ENCODE assay signal across 8 mouse cellular contexts in the genomic region with DNA sequence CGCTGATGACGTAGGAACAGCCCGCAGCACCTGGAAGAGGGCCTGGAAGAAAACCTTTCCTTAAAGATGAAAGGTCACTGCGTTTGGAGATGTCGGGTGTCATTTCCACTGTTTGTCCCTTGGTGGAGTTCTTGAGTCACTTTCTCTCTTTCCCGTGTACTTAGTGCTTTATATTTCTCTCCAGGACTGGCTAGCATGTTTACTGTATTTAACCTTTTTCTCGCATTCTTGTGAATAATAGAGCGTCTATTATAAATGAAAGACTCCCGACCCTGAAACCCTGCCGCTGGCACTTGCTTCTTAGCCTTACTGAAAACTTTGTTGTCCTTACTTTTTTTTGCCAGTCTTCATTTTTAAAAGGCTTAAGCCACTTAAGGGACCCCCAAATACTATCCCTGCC. TPM values are rescaled to one million over a fixed set of nuclear protein-coding genes. Genes with fewer than 3 reads are reported as not detected.
DNase-seq lines count a peak whose midpoint lies in the region; ATAC-seq and TF ChIP-seq lines count a peak whose summit lies in the region.

No protein-coding gene starts in this region.

- TF ChIP-seq CTCF in bone marrow macrophage, adult 2 months (IDR thresholded peaks at IDR 0.05; ENCODE audit: low read depth, low read length) = no peak

- peak; percentile 28 to 39 for DNase-seq in left cerebral cortex, postnatal 14 days (ENCODE audit: low spot score in 2 of 2)
- no peak for DNase-seq in left cerebral cortex, postnatal 4 days
- peak; percentile 21 for DNase-seq in forebrain, embryonic 10.5 days (ENCODE audit: extremely low spot score, low spot score)
- peak; percentile 64 for DNase-seq in intestine, embryonic 14.5 days (ENCODE audit: low spot score)
- DNase-seq in liver = peak; percentile 19
- no peak for DNase-seq in natural killer cell, adult 2 months (ENCODE audit: low spot score in 2 of 2)

- peak overlapping the region; percentile 51; the same call in 1 of the 2 replicates for H3K9ac ChIP-seq in intestine, embryonic 14.5 days (ENCODE audit: low read length)
- peak overlapping the region; percentile 92 for H3K9ac ChIP-seq in midbrain, embryonic 16.5 days (ENCODE audit: low read depth, low read length)

- 2% methylated on average over 10 of the region's 10 CpGs for WGBS in forebrain, embryonic 10.5 days
- WGBS in intestine, embryonic 14.5 days = 2% methylated on average over 10 of the region's 10 CpGs
- WGBS in midbrain, embryonic 16.5 days = 1% methylated on average over 10 of the region's 10 CpGs

- intact Hi-C loops in left cerebral cortex, postnatal 14 days (cut with DNase I) = loop anchor here (5.0 kb wide), 1 partner anchor 1023 kb away; no protein-coding TSS in a partner anchor
- intact Hi-C loops in left cerebral cortex, postnatal 4 days (cut with DNase I) = no loop called here

- H3K9me3 ChIP-seq in forebrain, embryonic 10.5 days = no peaks in the 10 kb centered on the region
- no peaks in the 10 kb centered on the region for H3K9me3 ChIP-seq in intestine, embryonic 14.5 days (ENCODE audit: control insufficient read depth, low read length)
- no peaks in the 10 kb centered on the region for H3K9me3 ChIP-seq in midbrain, embryonic 16.5 days (replicated peaks; ENCODE audit: control insufficient read depth, low read length, poor library complexity, severe bottlenecking)

- no peak for TF ChIP-seq POLR2A in bone marrow macrophage, adult 2 months (IDR thresholded peaks at IDR 0.05; ENCODE audit: borderline replicate concordance, low read depth, low read length)

- peaks cover 6% of the 10 kb centered on the region for H3K27me3 ChIP-seq in forebrain, embryonic 10.5 days (ENCODE audit: poor library complexity, severe bottlenecking)
- H3K27me3 ChIP-seq in intestine, embryonic 14.5 days (replicated peaks; ENCODE audit: control insufficient read depth, insufficient read depth, low read length) = no peaks in the 10 kb centered on the region
- H3K27me3 ChIP-seq in midbrain, embryonic 16.5 days (ENCODE audit: control insufficient read depth, insufficient read depth, low read depth, low read length) = no peaks in the 10 kb centered on the region

- H3K4me1 ChIP-seq in bone marrow macrophage, adult 2 months (ENCODE audit: control insufficient read depth, insufficient read depth, low read length) = no peaks in the 10 kb centered on the region
- peaks cover 20% of the 10 kb centered on the region for H3K4me1 ChIP-seq in forebrain, embryonic 10.5 days
- no peaks in the 10 kb centered on the region for H3K4me1 ChIP-seq in intestine, embryonic 14.5 days (replicated peaks; ENCODE audit: control insufficient read depth, insufficient read depth, low read length)
- H3K4me1 ChIP-seq in midbrain, embryonic 16.5 days (ENCODE audit: control insufficient read depth, insufficient read depth, low read length) = no peaks in the 10 kb centered on the region

- H3K4me2 ChIP-seq in intestine, embryonic 14.5 days (ENCODE audit: low read length) = peak overlapping the region; percentile 95
- peak overlapping the region; percentile 80 for H3K4me2 ChIP-seq in midbrain, embryonic 16.5 days (ENCODE audit: low read length)

- no peak overlapping the region; the same call in 1 of the 2 replicates for H3K27ac ChIP-seq in bone marrow macrophage, adult 2 months (ENCODE audit: insufficient read depth, low read depth, low read length)
- H3K27ac ChIP-seq in forebrain, embryonic 10.5 days = peak overlapping the region; percentile 87
- 0 out of 2 replicates have a peak overlapping the region, but pooled peaks have one; percentile 96 for H3K27ac ChIP-seq in intestine, embryonic 14.5 days (ENCODE audit: low read depth)
- peak overlapping the region; percentile 89; the same call in 1 of the 2 replicates for H3K27ac ChIP-seq in midbrain, embryonic 16.5 days (ENCODE audit: low read length)

- no peak for ATAC-seq in intestine, embryonic 14.5 days (replicated peaks; ENCODE audit: low FRiP score, low TSS enrichment, low read depth)
- ATAC-seq in midbrain, embryonic 16.5 days = no peak

- no peaks in the 10 kb centered on the region for H3K36me3 ChIP-seq in forebrain, embryonic 10.5 days (replicated peaks)
- H3K36me3 ChIP-seq in intestine, embryonic 14.5 days (ENCODE audit: control insufficient read depth, insufficient read depth, low read length) = no peaks in the 10 kb centered on the region
- no peaks in the 10 kb centered on the region for H3K36me3 ChIP-seq in midbrain, embryonic 16.5 days (ENCODE audit: control insufficient read depth, insufficient read depth, low read length)

- peak overlapping the region; percentile 76 for H3K4me3 ChIP-seq in bone marrow macrophage, adult 2 months (ENCODE audit: insufficient read depth, low read length)
- H3K4me3 ChIP-seq in forebrain, embryonic 10.5 days = peak overlapping the region; percentile 68
- peak overlapping the region; percentile 59 for H3K4me3 ChIP-seq in intestine, embryonic 14.5 days (ENCODE audit: low read depth, low read length)
- H3K4me3 ChIP-seq in midbrain, embryonic 16.5 days (ENCODE audit: low read depth, low read length) = peak overlapping the region; percentile 85

RNA-seq across cellular contexts. Expression of gene Pcdh7, which starts 3.8 kb away (rescaled TPM):
- 100 to 1,000 TPM; 143 to 159 TPM for total RNA-seq in left cerebral cortex, postnatal 14 days (2021)
- 100 to 1,000 TPM; 118 to 136 TPM for total RNA-seq in left cerebral cortex, postnatal 4 days (2021)
- 3.5 and 4.2 TPM in 2 replicates for polyA plus RNA-seq in bone marrow macrophage, adult 2 months (2012; ENCODE audit: insufficient read depth, insufficient read length, missing spikeins)
- polyA plus RNA-seq in forebrain, embryonic 10.5 days (2016; fragmentation: Nextera tagmentation; extraction: Ambion mirVana) = 2.3 and 4.2 TPM in 2 replicates
- 8.8 and 12.1 TPM in 2 replicates for polyA plus RNA-seq in intestine, embryonic 14.5 days (2014; fragmentation: Nextera tagmentation; extraction: Ambion mirVana)
- 22.3 and 23.5 TPM in 2 replicates for polyA plus RNA-seq in midbrain, embryonic 16.5 days (2015; fragmentation: Nextera tagmentation; extraction: Ambion mirVana)

Comparison
In these comparisons a context has a peak if more than half of its experiments do, and no peak if none do; other contexts are left out.
1. DNase-seq: peak in left cerebral cortex, postnatal 14 days (2 of 2), forebrain, embryonic 10.5 days (single experiment), intestine, embryonic 14.5 days (single experiment) and liver (single experiment); none in left cerebral cortex, postnatal 4 days (single experiment) and natural killer cell, adult 2 months (0 of 2).
2. Peak in every context shown above with its lines, with median percentiles within 50 percentile points of each other: H3K4me3 ChIP-seq.